Mouse (Mus musculus) ovary, postnatal 36 days (tissue): ENCODE results near the gene Dnajc11.

Experiments used
- DNase-seq: peaks from one replicate; pipeline ENCODE4 v3.0.0; 2022; ENCODE audit warnings: low spot score, mixed read lengths

Dnajc11 gene

GRCm38 (mm10) chr4:151932576-151933504 is 651 bp upstream of the Dnajc11 start:
- DNase-seq = no peak

GRCm38 (mm10) chr4:151934215-151934572 is 703 bp downstream of the Dnajc11 start:
- DNase-seq = no peak

DNA sequence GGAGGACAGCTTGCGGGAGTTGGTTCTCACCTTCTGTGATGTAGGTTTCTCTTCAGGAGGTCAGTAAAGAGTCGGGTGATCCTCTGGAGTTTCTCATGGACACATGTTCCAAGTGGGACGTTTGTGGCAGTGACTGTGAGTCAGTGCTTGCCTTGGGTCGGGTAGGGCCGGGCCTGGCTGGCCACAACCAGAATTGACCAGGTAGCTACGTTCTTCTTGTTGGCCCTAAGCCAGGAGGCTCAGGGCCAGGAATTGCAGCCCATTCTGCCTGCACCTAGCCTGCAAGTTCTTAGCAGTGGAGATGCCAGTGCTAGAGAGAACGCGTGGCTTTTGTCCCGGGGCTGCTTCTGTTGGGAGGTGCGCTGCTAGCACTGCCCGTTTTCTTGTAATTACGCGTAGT is 4.0 kb downstream of the Dnajc11 start:
- DNase-seq = no peak

DNA sequence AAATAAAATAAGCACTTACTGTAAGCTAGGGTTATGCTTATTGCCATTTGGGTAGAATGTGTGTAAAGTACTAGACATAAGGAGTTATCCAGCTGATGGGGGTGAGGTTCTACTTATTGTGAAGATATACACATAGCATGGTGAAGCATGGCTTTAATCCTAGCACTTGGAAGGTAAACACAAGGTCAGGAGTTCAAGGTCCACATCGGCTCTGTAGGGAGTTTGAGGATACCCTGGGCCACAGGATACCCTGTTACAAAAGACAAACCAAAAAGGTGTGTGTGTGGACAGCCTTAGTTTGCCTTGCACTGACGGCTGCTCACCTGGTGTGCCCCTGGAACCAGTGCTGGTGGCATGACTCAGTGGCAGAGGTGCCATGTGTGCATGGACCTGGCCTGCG is 4.6 kb downstream of the Dnajc11 start:
- no peak for DNase-seq

DNA sequence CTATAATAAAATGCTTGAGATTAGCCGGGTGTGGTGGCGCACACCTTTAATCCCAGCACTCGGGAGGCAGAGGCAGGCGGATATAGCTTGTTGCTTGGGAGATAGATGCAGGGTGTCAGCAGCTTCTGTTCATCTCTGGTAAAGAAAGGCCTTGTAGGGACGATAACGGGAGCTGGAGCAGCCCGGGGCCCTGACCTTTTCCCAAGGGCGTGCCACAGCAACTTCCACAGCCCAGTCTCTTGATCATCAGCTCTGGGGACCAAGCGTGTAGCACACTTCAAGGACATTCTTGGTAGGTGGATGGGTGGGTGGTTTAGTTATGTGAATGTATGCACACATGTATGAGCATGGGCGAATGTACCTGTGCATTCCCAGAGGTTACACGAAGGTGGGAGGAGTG is 12.7 kb downstream of the Dnajc11 start:
- no peak for DNase-seq

DNA sequence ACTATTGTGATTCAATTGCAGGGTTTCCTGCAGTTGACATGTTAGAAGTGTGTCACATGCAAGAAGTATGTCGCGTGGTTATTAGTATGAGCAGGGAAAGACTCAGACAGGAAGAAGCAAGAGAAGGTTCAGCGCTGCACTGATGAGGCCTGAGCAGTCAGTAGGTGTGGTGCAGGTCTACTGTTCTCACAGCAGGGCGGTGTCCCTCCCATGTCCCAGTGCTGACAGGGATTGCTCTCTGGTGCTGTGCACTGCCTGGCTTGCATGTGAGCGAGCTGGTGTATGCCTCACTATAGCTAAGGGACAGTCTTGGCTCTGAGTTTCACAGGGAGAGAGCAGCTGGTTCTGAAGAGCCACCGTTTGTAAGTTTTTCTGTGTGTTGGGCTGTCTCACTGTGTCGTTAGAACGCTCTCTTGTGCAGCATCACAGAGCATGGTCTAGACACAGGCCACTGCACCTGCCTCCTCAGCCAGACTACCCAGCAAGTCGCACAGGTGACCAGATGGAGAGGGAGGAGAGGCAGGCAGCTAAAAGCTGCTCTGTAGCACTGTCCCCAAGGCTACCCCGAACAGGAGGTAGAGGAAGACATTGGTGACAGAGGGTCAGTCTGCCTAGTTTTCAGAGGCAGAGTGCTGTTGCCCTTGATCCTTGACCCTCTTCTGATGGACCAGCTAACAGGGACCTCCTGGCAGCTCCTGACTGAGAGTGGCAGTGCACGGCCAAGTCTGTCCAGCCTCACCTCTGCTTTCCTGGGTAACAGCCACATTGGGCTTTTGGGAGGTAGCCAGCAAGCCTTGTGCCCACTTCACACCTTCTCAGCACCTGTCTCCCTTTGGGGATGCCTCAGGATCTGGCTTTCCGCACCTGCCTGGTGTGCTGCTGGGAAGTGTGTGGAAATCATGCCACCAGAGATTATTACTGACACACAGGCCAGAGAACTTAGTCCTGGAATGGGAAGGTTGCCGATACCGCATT is 15.3 kb downstream of the Dnajc11 start:
- DNase-seq = no peak

GRCm38 (mm10) chr4:151953209-151953608 is 19.7 kb downstream of the Dnajc11 start:
- no peak for DNase-seq

DNA sequence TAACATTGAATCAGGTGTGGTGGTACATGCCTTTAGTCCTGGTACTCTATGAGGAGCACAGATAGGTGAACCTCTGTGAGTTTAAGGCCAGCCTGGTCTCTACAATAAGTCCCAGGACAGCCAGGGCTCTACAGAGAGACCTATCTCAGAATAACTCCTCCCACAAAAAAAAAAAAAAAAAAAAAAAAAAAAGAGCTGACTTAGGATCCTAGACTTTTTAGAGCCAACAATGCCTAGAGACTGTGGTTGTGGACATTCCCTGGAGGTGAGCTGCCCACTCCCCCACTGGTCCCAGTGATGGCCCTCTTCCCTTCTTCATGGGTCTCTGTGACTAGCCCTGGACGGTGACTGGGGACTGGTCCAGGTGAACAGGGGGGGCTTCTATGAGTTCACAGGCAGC is 22.3 kb downstream of the Dnajc11 start:
- no peak for DNase-seq

GRCm38 (mm10) chr4:151957584-151958315 is 24.3 kb downstream of the Dnajc11 start:
- no peak for DNase-seq

DNA sequence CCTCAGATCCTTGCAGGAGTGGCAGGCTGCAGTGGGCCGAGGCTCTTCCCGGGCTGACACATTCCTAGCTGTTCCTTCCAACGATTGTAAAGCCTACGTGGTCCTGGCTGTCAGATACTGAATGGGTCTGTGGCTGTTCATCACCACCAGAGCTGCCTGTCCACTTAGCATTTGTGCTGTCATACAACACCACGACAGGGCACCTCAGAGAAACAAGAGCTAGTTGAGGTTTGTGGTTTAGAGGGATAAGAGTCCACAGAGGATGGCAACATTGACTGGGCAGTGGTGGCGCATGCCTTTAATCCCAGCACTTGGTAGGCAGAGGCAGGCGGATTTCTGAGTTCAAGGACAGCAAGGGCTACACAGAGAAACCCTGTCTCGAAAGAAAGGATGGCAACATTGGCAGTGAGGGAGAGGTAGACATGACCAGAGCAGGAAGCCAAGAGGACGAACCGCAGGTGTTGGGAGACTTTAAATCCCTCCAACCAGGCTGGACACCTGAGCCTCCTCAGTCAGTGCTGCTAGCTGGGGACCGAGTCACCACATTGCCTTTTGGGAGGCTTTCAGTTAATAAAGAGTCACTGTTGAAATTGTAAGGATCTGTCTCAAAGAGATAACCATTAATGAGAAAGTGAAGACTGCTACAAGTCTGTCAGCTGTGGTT is 26.5 kb downstream of the Dnajc11 start:
- DNase-seq = no peak

- no peak for DNase-seq
Measured at GRCm38 (mm10) chr4:151960513-151960854, 27.0 kb downstream of the Dnajc11 start.

- no peak for DNase-seq
Measured at GRCm38 (mm10) chr4:151962817-151963216, 29.3 kb downstream of the Dnajc11 start.

DNA sequence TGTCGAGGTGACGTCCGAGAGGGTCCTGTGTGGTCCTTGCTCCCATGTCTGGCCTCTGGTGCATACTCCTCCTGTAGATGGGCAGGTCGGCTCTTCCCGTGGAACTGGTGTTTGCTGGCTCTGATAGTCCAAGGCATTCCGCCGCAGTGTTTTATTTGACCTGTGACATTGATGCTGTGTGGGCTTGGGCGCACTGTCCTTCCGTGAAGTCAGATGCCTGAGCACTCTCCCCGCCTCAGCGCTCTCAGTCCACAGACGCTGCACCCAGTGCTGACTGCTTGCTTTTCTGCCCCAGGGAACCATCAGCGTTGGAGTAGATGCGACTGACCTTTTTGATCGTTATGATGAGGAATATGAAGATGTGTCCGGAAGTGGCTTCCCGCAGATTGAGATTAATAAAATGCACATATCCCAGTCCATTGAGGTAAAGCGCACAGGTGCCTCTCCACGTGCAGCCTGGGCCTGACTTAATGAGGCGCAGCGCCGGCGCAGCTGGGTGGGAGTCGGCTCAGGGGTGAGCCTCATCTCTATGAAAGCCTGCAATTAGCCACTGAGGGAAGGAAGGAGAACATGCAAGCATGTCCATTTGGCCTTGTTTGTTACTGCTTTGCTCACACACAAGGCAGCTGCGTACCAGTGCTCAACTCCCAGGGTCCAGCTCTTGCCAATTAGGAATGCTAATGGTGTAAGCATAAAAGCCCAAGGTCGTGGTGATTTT is 34.9 kb downstream of the Dnajc11 start:
- DNase-seq = no peak

GRCm38 (mm10) chr4:151972221-151972967 is 38.9 kb downstream of the Dnajc11 start:
- DNase-seq = no peak

DNA sequence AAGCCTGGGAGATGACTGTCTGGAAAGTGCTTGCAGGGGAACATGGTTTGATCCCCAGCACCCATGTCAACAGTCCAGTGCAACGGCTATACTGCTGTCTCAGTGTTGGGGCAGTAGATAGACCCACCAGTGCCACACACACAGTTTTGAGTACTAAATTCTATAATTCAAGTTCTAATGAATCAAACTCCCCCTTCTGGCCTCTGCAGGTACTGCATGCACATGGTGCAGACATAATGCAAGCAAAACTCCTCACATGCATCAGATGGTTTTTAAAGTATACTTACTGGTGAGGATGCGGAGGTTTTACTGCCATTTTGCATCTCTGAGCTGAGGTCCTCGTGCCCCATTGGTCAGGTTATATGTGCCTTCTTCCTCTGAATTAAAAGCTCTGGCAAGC is 42.0 kb downstream of the Dnajc11 start:
- no peak for DNase-seq

DNA sequence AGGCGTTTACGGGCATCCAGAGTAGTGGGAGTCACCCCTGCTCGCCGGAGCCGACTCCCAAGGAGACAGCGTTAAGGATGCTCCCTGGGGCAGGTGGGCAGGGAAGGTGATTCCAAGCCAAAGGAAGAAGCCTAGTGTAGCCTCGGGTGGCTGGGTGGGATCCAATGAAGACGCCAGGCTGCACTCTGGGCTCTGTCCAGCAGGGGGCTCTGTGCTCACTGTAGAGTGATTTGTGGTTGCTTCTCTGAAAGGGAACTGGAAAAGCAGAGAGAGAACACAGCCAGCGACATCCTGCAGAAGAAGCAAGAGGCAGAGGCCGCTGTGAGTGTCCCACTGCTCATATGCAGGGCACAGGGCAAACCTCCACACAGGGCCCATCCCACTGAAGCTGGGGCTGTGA is 44.3 kb downstream of the Dnajc11 start:
- DNase-seq = peak; percentile 81

DNA sequence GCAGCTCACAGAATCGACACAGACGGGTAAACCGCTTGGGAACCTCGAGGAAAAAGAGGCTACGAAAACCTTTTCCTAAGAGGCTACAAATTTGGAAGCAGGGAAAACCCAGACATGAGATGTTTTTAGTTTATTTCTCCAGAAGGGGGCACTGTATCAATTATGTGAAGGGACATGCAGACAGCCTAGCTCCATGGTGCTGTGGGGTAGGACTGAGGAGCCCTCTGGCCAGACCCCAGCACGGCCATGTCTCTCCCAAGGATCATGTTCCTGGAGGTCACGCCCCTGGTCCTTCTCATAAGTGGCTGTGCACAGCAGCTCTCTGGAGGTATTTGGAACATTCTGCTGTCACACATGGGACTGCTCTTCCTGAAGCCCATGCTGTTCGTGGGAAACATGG is 47.2 kb downstream of the Dnajc11 start:
- DNase-seq = no peak

DNA sequence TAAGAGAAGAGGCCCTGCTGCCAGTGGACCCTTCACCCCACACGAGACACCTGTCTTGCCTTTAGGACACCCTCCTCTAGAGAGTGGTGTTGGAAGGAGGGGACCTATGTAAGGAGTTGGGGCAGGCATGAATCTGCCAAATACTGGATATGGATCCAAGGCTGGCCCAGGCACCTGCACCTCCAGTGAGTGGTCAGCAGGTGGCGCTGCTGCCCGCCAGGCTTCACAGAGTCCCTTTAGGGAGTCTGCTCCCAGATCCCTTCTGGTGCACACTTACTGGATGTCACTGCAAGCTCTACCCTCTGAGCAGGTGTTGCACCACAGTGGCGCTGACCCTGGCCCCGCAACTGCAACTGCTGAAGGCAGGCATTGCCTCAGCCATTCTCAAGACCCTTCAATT is 47.9 kb downstream of the Dnajc11 start:
- peak; percentile 83 for DNase-seq

DNA sequence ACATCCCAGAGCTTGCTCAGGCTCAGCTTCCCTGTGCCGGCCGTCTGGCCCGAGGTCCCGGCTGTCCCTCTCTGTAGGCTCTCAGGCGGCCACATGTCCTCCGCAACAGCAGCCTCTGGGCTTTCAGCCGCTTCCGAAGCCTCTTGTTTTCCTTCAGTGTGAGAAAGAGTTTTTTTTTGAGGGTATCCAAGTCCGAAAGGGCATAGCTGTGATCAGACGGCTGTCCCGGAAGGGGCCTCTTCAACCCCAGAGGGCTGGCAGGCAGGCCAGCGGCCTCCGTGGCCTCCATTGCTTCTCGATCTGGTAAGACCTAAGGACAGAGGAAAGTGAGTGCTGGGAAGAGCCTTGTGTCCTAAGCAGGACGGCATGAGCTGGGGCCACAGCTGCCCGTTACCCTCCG is 49.6 kb downstream of the Dnajc11 start:
- DNase-seq = no peak

DNA sequence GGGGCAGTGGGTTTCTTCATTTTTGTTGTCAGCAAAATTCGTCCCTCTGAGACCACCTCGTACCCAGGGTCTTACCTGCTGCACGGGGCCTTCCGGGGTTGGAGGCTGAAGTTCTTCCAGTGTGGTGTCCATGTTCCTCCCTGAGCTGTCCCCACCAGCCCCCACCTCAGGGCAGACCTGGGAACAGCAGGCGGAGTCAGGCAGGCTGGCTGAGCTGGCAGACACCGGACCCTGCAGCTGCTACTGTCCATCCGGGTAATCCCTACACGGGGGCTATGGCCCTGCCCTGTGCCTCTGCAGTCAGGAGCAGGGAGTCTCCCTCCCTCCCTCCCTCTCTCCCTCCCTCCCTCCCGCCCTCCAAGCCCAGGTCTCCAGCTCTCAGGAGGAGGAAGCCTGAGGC is 50.1 kb downstream of the Dnajc11 start:
- no peak for DNase-seq
